Mouse (Mus musculus): ENCODE results near the gene Ptprs. TPM values are rescaled to one million over a fixed set of nuclear protein-coding genes. Genes with fewer than 3 reads are reported as not detected.

Ptprs gene
- polyA plus RNA-seq, 1 experiment from 2014 or later, result 44.7 TPM

GRCm38 (mm10) chr17:56470571-56470970, 5.7 kb downstream of the Ptprs start:
- H3K4me1 ChIP-seq (replicated peaks; ENCODE audit: insufficient read depth, low read length), result peaks cover 65% of the 10 kb centered on the region
- H3K27ac ChIP-seq, result no peak overlapping the region
- ATAC-seq (replicated peaks; ENCODE audit: low FRiP score, low read depth), result no peak
- no peak for TF ChIP-seq CTCF (IDR thresholded peaks at IDR 0.05; ENCODE audit: low read depth)
- H3K27me3 ChIP-seq (ENCODE audit: insufficient read depth, low read length), result peaks cover 11% of the 10 kb centered on the region; the same call in 1 of the 2 replicates
- peak overlapping the region; percentile 65 for H3K4me2 ChIP-seq (ENCODE audit: low read length)
- no peak overlapping the region for H3K9ac ChIP-seq (ENCODE audit: low read depth, low read length)
- peak overlapping the region; percentile 33; the same call in 1 of the 2 replicates for H3K4me3 ChIP-seq (replicated peaks; ENCODE audit: low read depth, low read length)
- no peaks in the 10 kb centered on the region for H3K9me3 ChIP-seq (replicated peaks; ENCODE audit: low read length)
- H3K36me3 ChIP-seq (ENCODE audit: insufficient read depth, low read length), result no peaks in the 10 kb centered on the region
- 14% methylated on average over 10 of the region's 10 CpGs for WGBS
- no peak for DNase-seq (ENCODE audit: low spot score)

GRCm38 (mm10) chr17:56470001-56470436, 6.3 kb downstream of the Ptprs start:
- Histone ChIP-seq H3K4me1 (replicated peaks; ENCODE audit: insufficient read depth, low read length) (peaks cover 60% of the 10 kb centered on the region), H3K4me2 (ENCODE audit: low read length) (peak overlapping the region; percentile 65), H3K4me3 (replicated peaks; ENCODE audit: low read depth, low read length) (peak overlapping the region; percentile 33), H3K9me3 (replicated peaks; ENCODE audit: low read length) (no peaks in the 10 kb centered on the region), H3K36me3 (ENCODE audit: insufficient read depth, low read length) (no peaks in the 10 kb centered on the region), H3K27me3 (ENCODE audit: insufficient read depth, low read length) (peaks cover 6% of the 10 kb centered on the region; the same call in 1 of the 2 replicates), H3K9ac (ENCODE audit: low read depth, low read length) (peak overlapping the region; percentile 40), H3K27ac (peak overlapping the region; percentile 72)
- ATAC-seq (replicated peaks; ENCODE audit: low FRiP score, low read depth), result peak; percentile 18; the same call in 1 of the 2 replicates
- DNase-seq (ENCODE audit: low spot score), result peak; percentile 87
- under 1% methylated on average over 25 of the region's 26 CpGs for WGBS
- TF ChIP-seq CTCF (IDR thresholded peaks at IDR 0.05; ENCODE audit: low read depth), result no peak

GRCm38 (mm10) chr17:56469275-56469674, 7.0 kb downstream of the Ptprs start:
- peaks cover 52% of the 10 kb centered on the region for H3K4me1 ChIP-seq (replicated peaks; ENCODE audit: insufficient read depth, low read length)
- 24% methylated on average over 8 of the region's 8 CpGs for WGBS
- no peaks in the 10 kb centered on the region for H3K36me3 ChIP-seq (ENCODE audit: insufficient read depth, low read length)
- no peak for TF ChIP-seq CTCF (IDR thresholded peaks at IDR 0.05; ENCODE audit: low read depth)
- H3K4me2 ChIP-seq (ENCODE audit: low read length), result peak overlapping the region; percentile 65
- peak overlapping the region; percentile 72 for H3K27ac ChIP-seq
- ATAC-seq (replicated peaks; ENCODE audit: low FRiP score, low read depth) (no peak), DNase-seq (ENCODE audit: low spot score) (peak; percentile 32)
- no peak overlapping the region; the same call in 1 of the 2 replicates for H3K4me3 ChIP-seq (replicated peaks; ENCODE audit: low read depth, low read length)
- H3K27me3 ChIP-seq (ENCODE audit: insufficient read depth, low read length), result peaks cover 4% of the 10 kb centered on the region; the same call in 1 of the 2 replicates
- no peak overlapping the region for H3K9ac ChIP-seq (ENCODE audit: low read depth, low read length)
- no peaks in the 10 kb centered on the region for H3K9me3 ChIP-seq (replicated peaks; ENCODE audit: low read length)

GRCm38 (mm10) chr17:56468870-56469269, 7.4 kb downstream of the Ptprs start:
- Histone ChIP-seq H3K9ac (ENCODE audit: low read depth, low read length) (no peak overlapping the region), H3K36me3 (ENCODE audit: insufficient read depth, low read length) (no peaks in the 10 kb centered on the region), H3K4me3 (replicated peaks; ENCODE audit: low read depth, low read length) (no peak overlapping the region), H3K9me3 (replicated peaks; ENCODE audit: low read length) (no peaks in the 10 kb centered on the region), H3K4me1 (replicated peaks; ENCODE audit: insufficient read depth, low read length) (peaks cover 48% of the 10 kb centered on the region), H3K27me3 (ENCODE audit: insufficient read depth, low read length) (no peaks in the 10 kb centered on the region), H3K27ac (no peak overlapping the region), H3K4me2 (ENCODE audit: low read length) (no peak overlapping the region)
- 37% methylated on average over 7 of the region's 7 CpGs for WGBS
- peak; percentile 15 for DNase-seq (ENCODE audit: low spot score)
- no peak for ATAC-seq (replicated peaks; ENCODE audit: low FRiP score, low read depth)
- TF ChIP-seq CTCF (IDR thresholded peaks at IDR 0.05; ENCODE audit: low read depth), result no peak

- Histone ChIP-seq H3K4me2 (ENCODE audit: low read length) (no peak overlapping the region), H3K4me1 (replicated peaks; ENCODE audit: insufficient read depth, low read length) (peaks cover 48% of the 10 kb centered on the region), H3K27me3 (ENCODE audit: insufficient read depth, low read length) (no peaks in the 10 kb centered on the region), H3K9ac (ENCODE audit: low read depth, low read length) (no peak overlapping the region), H3K36me3 (ENCODE audit: insufficient read depth, low read length) (no peaks in the 10 kb centered on the region), H3K9me3 (replicated peaks; ENCODE audit: low read length) (no peaks in the 10 kb centered on the region), H3K4me3 (replicated peaks; ENCODE audit: low read depth, low read length) (no peak overlapping the region), H3K27ac (peak overlapping the region; percentile 76; the same call in 1 of the 2 replicates)
- DNase-seq (ENCODE audit: low spot score), result no peak
- ATAC-seq (replicated peaks; ENCODE audit: low FRiP score, low read depth), result no peak
- TF ChIP-seq CTCF (IDR thresholded peaks at IDR 0.05; ENCODE audit: low read depth), result no peak
- 87% methylated on average over 9 of the region's 9 CpGs for WGBS
These were observed 7.9 kb downstream of the Ptprs start for GRCm38 (mm10) chr17:56468380-56468779.

- DNase-seq (ENCODE audit: low spot score) (peak; percentile 86), ATAC-seq (replicated peaks; ENCODE audit: low FRiP score, low read depth) (no peak)
- TF ChIP-seq CTCF (IDR thresholded peaks at IDR 0.05; ENCODE audit: low read depth), result no peak
- no peaks in the 10 kb centered on the region for H3K9me3 ChIP-seq (replicated peaks; ENCODE audit: low read length)
- H3K36me3 ChIP-seq (ENCODE audit: insufficient read depth, low read length), result no peaks in the 10 kb centered on the region
- 37% methylated on average over 6 of the region's 7 CpGs for WGBS
- no peak overlapping the region for H3K4me3 ChIP-seq (replicated peaks; ENCODE audit: low read depth, low read length)
- peaks cover 45% of the 10 kb centered on the region for H3K4me1 ChIP-seq (replicated peaks; ENCODE audit: insufficient read depth, low read length)
- H3K4me2 ChIP-seq (ENCODE audit: low read length), result peak overlapping the region; percentile 28; the same call in 1 of the 2 replicates
- 0 out of 2 replicates have a peak overlapping the region, but pooled peaks have one; percentile 14 for H3K9ac ChIP-seq (ENCODE audit: low read depth, low read length)
- H3K27ac ChIP-seq, result peak overlapping the region; percentile 76
- H3K27me3 ChIP-seq (ENCODE audit: insufficient read depth, low read length), result no peaks in the 10 kb centered on the region
These were observed 8.8 kb downstream of the Ptprs start for GRCm38 (mm10) chr17:56467456-56467884.
